Mouse (Mus musculus): ENCODE results near the gene Psapl1. TPM values are rescaled to one million over a fixed set of nuclear protein-coding genes. Genes with fewer than 3 reads are reported as not detected.

Psapl1 gene
- polyA plus RNA-seq, 1 experiment, result 25.6 TPM

- DNase-seq, result peak; percentile 4
- no peak overlapping the region for H3K4me3 ChIP-seq (replicated peaks; ENCODE audit: extremely low read depth, low read depth, low read length)
- WGBS, result 38% methylated on average over 7 of the region's 7 CpGs
- TF ChIP-seq POLR2A (IDR thresholded peaks at IDR 0.05; ENCODE audit: borderline replicate concordance, extremely low read depth, low read depth, low read length), result no peak
- TF ChIP-seq CTCF (IDR thresholded peaks at IDR 0.05; ENCODE audit: insufficient read depth, low read length), result no peak
- 0 out of 2 replicates have a peak, but pooled peaks cover 3% of the 10 kb centered on the region for H3K4me1 ChIP-seq (ENCODE audit: control insufficient read depth, insufficient read depth, low read length)
Observed at GRCm38 (mm10) chr5:36178215-36178614, 25.6 kb upstream of the Psapl1 start.

GRCm38 (mm10) chr5:36178785-36179184 lies 25.0 kb upstream of the Psapl1 start:
- no peak for DNase-seq
- Histone ChIP-seq H3K4me3 (replicated peaks; ENCODE audit: extremely low read depth, low read depth, low read length) (no peak overlapping the region), H3K4me1 (ENCODE audit: control insufficient read depth, insufficient read depth, low read length) (0 out of 2 replicates have a peak, but pooled peaks cover 3% of the 10 kb centered on the region)
- 77% methylated on average over 3 of the region's 3 CpGs for WGBS
- TF ChIP-seq CTCF (IDR thresholded peaks at IDR 0.05; ENCODE audit: insufficient read depth, low read length), result no peak
- TF ChIP-seq POLR2A (IDR thresholded peaks at IDR 0.05; ENCODE audit: borderline replicate concordance, extremely low read depth, low read depth, low read length), result no peak

- Histone ChIP-seq H3K4me3 (replicated peaks; ENCODE audit: extremely low read depth, low read depth, low read length) (no peak overlapping the region), H3K4me1 (ENCODE audit: control insufficient read depth, insufficient read depth, low read length) (0 out of 2 replicates have a peak, but pooled peaks cover 3% of the 10 kb centered on the region)
- TF ChIP-seq POLR2A (IDR thresholded peaks at IDR 0.05; ENCODE audit: borderline replicate concordance, extremely low read depth, low read depth, low read length) (no peak), CTCF (IDR thresholded peaks at IDR 0.05; ENCODE audit: insufficient read depth, low read length) (no peak)
- WGBS, result 86% methylated on average over 5 of the region's 5 CpGs
- DNase-seq, result no peak
Observed at GRCm38 (mm10) chr5:36179708-36180107, 24.1 kb upstream of the Psapl1 start.

- H3K4me3 ChIP-seq (replicated peaks; ENCODE audit: extremely low read depth, low read depth, low read length), result no peak overlapping the region
- DNase-seq, result no peak
- H3K4me1 ChIP-seq (ENCODE audit: control insufficient read depth, insufficient read depth, low read length), result 0 out of 2 replicates have a peak, but pooled peaks cover 3% of the 10 kb centered on the region
- WGBS, result 70% methylated on average over 7 of the region's 7 CpGs
- no peak for TF ChIP-seq POLR2A (IDR thresholded peaks at IDR 0.05; ENCODE audit: borderline replicate concordance, extremely low read depth, low read depth, low read length)
- no peak for TF ChIP-seq CTCF (IDR thresholded peaks at IDR 0.05; ENCODE audit: insufficient read depth, low read length)
Observed at GRCm38 (mm10) chr5:36182326-36182725, 21.5 kb upstream of the Psapl1 start.

GRCm38 (mm10) chr5:36186294-36187053 lies 17.3 kb upstream of the Psapl1 start:
- DNase-seq, result no peak

GRCm38 (mm10) chr5:36188310-36188709 lies 15.5 kb upstream of the Psapl1 start:
- no peak for DNase-seq
- Histone ChIP-seq H3K4me3 (replicated peaks; ENCODE audit: extremely low read depth, low read depth, low read length) (no peak overlapping the region), H3K4me1 (ENCODE audit: control insufficient read depth, insufficient read depth, low read length) (no peaks in the 10 kb centered on the region)
- TF ChIP-seq CTCF (IDR thresholded peaks at IDR 0.05; ENCODE audit: insufficient read depth, low read length), result no peak
- TF ChIP-seq POLR2A (IDR thresholded peaks at IDR 0.05; ENCODE audit: borderline replicate concordance, extremely low read depth, low read depth, low read length), result no peak
- 75% methylated on average over 4 of the region's 4 CpGs for WGBS

More at GRCm38 (mm10) chr5:36186294-36187053, 17.3 kb upstream of the Psapl1 start:
- no peaks in the 10 kb centered on the region for H3K4me1 ChIP-seq (ENCODE audit: control insufficient read depth, insufficient read depth, low read length)
- no peak overlapping the region for H3K4me3 ChIP-seq (replicated peaks; ENCODE audit: extremely low read depth, low read depth, low read length)
- WGBS, result 49% methylated on average over 8 of the region's 8 CpGs
- TF ChIP-seq CTCF (IDR thresholded peaks at IDR 0.05; ENCODE audit: insufficient read depth, low read length), result no peak
- no peak for TF ChIP-seq POLR2A (IDR thresholded peaks at IDR 0.05; ENCODE audit: borderline replicate concordance, extremely low read depth, low read depth, low read length)

- Histone ChIP-seq H3K4me1 (ENCODE audit: control insufficient read depth, insufficient read depth, low read length) (no peaks in the 10 kb centered on the region), H3K4me3 (replicated peaks; ENCODE audit: extremely low read depth, low read depth, low read length) (no peak overlapping the region)
- no peak for TF ChIP-seq CTCF (IDR thresholded peaks at IDR 0.05; ENCODE audit: insufficient read depth, low read length)
- no peak for DNase-seq
- 83% methylated on average over 4 of the region's 4 CpGs for WGBS
Observed at GRCm38 (mm10) chr5:36191285-36191684, 12.5 kb upstream of the Psapl1 start.

- H3K4me3 ChIP-seq (replicated peaks; ENCODE audit: extremely low read depth, low read depth, low read length), result no peak overlapping the region
- 0 out of 2 replicates have a peak, but pooled peaks have one; percentile 29 for TF ChIP-seq CTCF (IDR thresholded peaks at IDR 0.05; ENCODE audit: insufficient read depth, low read length)
- no peak for TF ChIP-seq POLR2A (IDR thresholded peaks at IDR 0.05; ENCODE audit: borderline replicate concordance, extremely low read depth, low read depth, low read length)
- 86% methylated on average over 3 of the region's 3 CpGs for WGBS
- H3K4me1 ChIP-seq (ENCODE audit: control insufficient read depth, insufficient read depth, low read length), result no peaks in the 10 kb centered on the region
- peak; percentile 17 for DNase-seq
Observed at GRCm38 (mm10) chr5:36191876-36192275, 11.9 kb upstream of the Psapl1 start.

- whole genome bisulfite sequencing, result 80% methylated on average over 2 of the region's 2 CpGs
- Histone ChIP-seq H3K4me3 (replicated peaks; ENCODE audit: extremely low read depth, low read depth, low read length) (no peak overlapping the region), H3K4me1 (ENCODE audit: control insufficient read depth, insufficient read depth, low read length) (no peaks in the 10 kb centered on the region)
- no peak for TF ChIP-seq POLR2A (IDR thresholded peaks at IDR 0.05; ENCODE audit: borderline replicate concordance, extremely low read depth, low read depth, low read length)
- no peak for TF ChIP-seq CTCF (IDR thresholded peaks at IDR 0.05; ENCODE audit: insufficient read depth, low read length)
- DNase-seq, result no peak
Observed at GRCm38 (mm10) chr5:36192677-36193076, 11.1 kb upstream of the Psapl1 start.

GRCm38 (mm10) chr5:36194631-36195030 lies 9.2 kb upstream of the Psapl1 start:
- TF ChIP-seq POLR2A (IDR thresholded peaks at IDR 0.05; ENCODE audit: borderline replicate concordance, extremely low read depth, low read depth, low read length) (no peak), CTCF (IDR thresholded peaks at IDR 0.05; ENCODE audit: insufficient read depth, low read length) (no peak)
- no peak overlapping the region for H3K4me3 ChIP-seq (replicated peaks; ENCODE audit: extremely low read depth, low read depth, low read length)
- no peaks in the 10 kb centered on the region for H3K4me1 ChIP-seq (ENCODE audit: control insufficient read depth, insufficient read depth, low read length)
- 49% methylated on average over 4 of the region's 4 CpGs for WGBS
- no peak for DNase-seq

All from lung, adult 2 months (tissue).